Mouse (Mus musculus) c-Kit-positive CD71-positive TER-119-negative erythroid progenitor cells, embryonic 14.5 days (primary cell): ENCODE results near the gene Tenm2.

Source experiments
- DNase-seq: peaks from one replicate; pipeline ENCODE4 v3.0.0-alpha.2; 2013; ENCODE audit warnings: low read depth

Gene Tenm2

DNA sequence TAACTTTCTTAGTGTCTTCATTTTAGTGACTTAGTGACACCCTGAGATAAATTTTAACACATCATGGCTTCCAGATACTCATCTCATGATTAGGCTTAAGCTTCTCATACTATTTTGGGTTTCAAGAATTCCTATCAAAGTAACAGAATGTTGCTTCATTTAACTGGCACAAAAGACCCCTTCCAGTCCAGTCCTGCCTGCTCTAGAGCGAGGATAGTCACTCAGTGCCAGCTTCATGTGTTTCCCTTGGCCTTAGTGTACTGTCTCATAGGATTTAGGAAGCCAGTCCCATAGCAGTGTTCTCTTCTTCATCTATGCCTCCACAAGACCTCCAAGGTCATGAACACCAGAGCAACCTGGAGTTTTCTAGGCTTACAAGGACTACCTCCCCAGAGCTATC, 1183.7 kb downstream of the Tenm2 start:
- no peak for DNase-seq

DNA sequence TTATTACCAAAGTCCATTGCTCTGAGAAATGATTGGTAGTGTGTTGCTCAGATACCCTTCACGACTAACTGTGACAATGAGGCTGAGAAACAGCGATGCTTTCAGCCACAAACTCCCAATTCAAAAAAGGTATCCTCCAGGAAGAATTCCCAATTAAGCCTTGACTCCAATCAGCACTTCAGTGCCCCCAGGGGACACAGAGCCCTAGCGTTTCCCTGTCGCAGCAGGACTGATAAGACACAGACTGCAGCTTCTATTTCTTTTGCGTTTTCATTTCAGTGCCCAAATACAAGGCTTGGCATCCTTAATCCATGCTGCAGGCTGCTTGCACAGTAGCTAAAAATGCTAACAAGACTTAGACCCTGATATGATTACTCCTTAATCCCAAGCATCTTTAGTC, 1186.2 kb downstream of the Tenm2 start:
- DNase-seq = no peak

DNA sequence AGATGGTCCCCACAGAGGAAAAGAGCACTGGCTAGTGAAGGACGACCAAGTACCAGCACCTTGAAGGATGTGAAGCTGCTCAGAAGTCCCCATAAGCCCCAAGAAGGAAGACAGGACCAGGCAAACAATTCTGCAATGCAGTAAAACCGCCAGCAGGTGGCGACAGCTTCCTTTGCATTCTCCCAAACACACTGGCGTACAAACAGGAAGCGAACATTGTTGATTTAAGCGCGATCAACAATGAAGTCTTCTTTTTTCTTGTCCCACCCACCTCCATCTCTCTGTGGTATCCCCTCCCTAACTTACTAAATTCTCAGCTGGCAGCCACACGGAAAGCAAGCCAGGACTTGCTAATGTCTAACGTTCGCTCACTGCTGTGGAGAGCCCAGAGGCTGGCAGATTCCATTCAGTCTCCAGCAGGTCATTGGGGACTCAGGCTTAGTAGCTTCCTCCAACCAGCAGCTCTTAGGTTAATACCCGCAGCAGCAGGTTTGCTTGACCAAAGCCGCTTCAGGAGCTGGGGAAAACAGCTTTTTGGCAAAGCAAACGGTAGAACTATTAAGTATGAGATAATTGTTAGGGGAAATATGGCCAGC, 1190.0 kb downstream of the Tenm2 start:
- peak; percentile 33 for DNase-seq

DNA sequence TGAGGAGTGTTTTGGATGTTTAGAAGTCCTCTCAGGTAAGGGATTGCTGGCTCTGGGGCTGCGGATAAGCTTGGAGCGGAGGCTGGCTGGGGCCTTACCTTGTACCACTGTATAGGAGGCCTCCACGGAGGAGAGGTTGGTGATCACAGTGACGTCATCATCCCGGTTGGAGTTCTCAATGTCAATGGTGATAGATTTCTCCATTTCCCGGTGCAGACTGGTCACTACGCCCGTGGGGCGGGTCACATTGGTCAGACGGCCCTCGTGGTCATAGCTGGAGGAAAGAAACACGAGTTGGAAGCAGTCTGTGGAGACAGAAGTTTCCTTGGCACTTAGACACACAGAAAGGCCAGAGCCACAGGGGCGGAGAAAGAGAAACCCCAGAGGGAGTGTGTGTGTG, 1194.4 kb downstream of the Tenm2 start:
- no peak for DNase-seq

DNA sequence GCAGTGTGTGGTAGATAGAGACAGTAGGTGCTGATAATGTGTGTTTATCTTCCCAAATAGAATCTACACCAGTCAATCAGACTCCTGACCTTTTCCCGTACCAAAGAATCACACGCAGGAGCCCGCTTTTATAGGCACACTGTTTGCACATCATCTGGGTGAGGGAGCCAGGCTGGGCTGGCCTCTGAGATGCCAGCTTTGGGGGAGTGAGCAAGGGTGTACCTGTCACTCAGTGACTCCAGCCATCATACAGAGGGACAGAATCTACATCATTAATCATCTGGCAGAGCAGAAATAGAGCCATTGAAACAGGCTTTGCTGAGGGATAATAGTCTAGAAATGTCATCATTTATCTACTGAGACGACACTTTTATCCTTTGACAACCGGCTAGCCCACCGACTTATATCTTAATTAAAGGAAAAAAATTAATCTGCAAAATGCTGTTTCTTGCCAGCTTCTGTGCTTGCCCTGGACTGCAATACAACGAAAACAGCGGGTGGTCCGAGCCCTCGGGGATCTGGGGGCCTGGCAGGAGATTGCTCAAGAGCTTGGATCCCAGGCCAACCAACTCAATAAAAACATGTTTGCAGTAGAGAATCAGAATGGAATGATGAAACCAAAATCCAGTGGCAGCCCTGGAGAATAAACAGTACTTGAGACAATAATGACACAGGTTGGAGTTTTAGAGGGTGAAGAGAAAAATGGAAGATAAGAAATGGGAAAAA, 1195.1 kb downstream of the Tenm2 start:
- DNase-seq = no peak

DNA sequence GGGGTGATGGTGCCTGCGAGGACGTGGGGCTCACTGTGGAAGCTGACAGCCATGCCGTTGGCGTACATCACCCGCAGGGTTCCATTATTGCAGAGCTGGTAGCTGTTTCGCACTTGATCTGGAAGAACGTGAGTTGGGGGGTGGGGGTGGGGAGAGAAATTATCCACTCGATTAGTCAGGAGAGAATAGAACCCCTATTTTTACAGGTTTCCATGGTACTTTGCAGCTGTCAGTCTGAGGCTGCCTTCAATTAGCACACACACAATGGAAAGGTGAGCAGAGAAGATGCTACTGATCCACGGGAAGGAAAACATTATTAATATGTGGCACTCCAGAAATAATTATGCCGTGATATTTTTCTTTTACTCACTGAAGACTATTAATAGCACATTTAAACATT, 1195.9 kb downstream of the Tenm2 start:
- no peak for DNase-seq

DNA sequence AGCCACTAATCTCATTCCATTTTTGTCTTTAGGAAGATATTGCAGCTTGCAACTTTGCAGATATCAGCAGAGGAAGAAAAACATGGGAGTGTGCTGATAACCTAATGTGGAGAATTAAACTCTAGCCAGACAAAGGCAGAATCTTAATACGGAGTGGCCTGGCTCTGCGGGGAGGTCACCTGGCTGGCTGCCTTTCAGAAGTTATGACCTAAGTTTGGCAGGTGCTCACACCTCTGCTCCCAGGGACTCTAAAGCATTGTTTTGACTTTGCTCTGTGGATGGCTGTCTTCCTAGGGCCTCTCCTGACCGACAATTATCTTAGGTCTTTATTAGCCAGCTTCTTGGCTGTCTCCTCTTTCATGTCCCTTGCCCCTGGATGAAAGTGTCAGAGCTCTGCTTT, 1197.4 kb downstream of the Tenm2 start:
- no peak for DNase-seq

DNA sequence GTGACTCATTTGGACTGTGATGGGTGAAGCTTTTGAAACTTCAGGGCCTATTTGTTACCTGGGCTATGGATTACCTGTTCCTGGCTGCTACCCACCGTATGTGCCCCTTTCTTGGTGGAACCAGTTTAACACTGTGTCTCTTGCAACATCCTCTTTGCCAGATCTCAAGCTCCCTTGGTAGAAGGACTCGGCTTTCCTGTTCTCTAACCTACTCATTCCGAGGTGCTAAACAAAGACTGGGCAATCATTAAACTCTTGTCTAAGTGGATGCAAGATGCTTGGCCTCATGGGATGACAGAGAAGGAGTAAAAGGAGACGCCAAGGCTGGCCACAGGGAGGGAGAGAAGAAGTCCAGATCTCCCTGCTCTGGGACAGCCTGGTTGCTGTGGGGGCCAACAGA, 1198.5 kb downstream of the Tenm2 start:
- no peak for DNase-seq

DNA sequence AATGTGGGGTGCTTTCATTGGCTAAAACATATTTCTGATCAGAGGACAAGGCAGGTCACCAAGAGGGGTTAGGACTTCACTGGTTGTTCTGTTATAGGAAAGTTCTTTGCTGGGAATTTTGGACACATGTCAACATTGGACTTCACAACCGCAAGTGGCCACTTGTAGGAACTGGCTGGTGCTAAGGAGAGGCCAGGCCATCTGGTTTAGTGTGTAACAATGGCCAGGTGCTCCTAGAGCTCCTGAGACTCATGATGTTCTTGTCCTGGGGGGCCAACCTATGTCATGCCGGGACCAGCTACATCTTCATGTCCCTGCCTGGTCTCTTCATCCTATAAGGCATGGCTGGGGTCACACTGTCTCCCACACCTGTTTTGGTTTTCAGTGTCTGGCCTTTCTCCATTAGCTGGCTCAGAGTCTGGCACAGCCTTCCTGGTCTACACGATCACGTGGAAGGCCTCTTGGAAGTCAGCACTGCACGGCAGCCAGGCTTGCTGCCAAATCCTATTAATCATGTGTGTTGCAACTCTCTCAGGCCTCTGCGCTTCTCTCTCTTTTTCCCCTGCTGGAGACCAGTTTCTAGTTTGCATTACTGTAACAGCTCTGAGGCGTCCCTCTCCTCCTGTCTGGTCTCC, 1199.6 kb downstream of the Tenm2 start:
- DNase-seq = no peak

DNA sequence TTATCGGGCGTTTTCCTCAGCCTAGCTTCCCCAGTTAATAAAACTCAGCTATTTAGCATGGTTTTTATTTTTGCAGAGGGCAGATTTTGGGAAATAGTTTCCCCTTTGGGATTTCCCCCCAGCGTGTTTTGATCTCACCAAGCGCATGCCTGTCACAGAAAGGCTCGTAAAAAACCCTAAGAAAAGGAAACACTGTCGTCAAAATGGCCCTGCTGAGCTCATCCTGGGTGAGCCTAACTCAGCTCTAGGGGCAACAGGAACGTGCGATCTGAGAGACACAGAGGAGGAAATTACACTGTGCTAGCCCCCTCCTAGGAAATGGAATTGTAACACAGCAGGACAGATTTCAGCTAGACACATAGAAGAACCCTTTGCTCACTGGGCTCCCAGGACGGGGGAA, 1204.0 kb downstream of the Tenm2 start:
- no peak for DNase-seq

DNA sequence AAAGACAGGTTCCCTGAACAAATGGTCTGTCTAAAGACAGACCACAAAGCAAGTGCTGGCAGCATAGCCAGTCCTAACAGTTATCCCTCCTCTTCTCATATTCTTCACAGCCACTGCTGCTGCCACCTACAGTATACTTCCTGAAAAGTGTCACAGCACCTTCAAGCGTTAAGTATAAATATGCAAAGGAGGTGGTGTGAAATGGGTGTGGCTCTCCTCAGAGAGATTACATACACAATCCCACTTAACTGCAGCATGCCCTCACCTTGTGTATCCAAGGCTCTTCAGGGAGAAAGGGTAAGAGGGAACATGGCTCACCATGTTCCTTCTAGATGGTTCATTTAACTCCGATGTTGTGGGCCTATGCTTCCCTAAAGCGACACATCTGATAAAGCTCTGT, 1215.8 kb downstream of the Tenm2 start:
- no peak for DNase-seq

DNA sequence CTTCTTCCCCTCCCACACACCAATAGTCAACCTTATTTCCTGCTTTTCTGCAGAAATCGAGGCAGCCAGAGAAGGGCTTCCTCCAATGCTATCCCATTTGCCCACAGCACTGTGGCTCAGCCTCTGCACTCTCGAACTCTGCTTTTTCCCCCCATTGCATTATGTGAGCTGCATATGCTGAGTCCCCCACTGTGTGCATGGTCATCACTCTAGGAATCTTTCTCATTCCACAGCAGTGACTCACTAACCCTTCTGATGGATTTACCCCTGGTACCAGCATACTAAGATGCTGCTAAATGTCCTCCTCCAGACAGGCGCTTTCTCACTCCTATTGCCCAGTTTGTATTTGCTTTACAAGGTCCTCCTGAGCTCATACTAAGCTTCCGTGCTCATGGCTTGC, 1222.6 kb downstream of the Tenm2 start:
- no peak for DNase-seq

DNA sequence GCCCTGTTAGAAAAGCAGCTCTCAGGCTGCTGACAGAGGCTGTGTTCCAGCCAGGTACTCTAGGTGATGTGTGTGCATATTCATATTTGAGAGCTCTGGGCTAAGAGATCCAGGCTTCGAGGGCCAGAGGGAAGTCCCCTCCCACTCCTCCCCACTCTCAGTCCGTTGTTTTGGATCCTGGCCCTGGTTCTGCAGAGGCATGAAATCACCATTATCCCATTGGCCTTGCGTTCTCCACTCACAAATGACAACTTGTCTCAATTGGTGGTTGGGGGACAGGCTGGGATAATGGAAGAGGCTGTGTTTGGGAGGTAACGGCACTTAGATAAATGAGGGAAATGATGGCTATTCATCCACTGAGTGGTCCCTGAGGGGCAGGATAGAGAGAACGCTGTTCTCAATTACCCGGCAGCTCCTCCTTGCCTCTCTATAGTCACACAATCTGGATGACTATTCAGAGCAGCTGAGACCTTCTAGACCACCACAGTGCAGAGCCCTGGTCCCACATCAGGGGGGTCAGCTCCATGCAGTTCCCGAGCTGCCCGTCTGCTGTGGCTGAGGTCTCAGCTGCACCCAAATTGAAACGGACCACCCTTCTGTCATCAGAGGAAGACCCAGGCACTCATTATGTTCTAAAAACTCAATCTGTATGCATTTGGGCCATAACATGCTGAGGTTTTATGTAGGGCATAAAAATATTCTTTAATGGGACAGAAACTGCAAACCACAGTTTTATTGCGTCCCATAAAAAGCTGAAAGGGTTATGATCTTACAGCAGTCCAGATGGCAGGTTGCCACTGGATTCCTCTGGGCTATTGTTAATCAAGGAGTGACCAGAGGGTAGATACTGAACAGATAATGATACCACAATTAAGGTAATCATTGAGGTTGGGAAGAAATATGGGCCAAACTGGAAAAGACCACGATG, 1226.2 kb downstream of the Tenm2 start:
- no peak for DNase-seq

DNA sequence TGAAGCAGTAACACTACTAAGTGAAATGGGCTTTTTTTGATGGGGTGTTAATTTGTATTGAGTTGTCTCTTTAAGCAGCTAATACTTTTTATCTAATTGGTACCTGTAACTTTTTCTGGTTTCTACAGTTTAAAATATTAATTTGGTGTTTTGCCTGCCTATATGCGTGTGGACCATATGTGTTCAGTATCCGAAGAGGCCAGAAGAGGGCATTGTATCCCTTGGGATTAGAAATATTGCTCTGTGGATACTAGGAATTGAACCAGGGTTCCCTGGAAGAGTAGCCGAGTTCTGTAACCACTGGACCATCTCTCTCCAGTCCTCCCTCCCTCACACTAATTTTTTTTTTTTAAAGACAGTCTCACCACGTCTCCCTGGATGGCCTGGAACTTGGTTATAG, 1232.9 kb downstream of the Tenm2 start:
- DNase-seq = no peak

DNA sequence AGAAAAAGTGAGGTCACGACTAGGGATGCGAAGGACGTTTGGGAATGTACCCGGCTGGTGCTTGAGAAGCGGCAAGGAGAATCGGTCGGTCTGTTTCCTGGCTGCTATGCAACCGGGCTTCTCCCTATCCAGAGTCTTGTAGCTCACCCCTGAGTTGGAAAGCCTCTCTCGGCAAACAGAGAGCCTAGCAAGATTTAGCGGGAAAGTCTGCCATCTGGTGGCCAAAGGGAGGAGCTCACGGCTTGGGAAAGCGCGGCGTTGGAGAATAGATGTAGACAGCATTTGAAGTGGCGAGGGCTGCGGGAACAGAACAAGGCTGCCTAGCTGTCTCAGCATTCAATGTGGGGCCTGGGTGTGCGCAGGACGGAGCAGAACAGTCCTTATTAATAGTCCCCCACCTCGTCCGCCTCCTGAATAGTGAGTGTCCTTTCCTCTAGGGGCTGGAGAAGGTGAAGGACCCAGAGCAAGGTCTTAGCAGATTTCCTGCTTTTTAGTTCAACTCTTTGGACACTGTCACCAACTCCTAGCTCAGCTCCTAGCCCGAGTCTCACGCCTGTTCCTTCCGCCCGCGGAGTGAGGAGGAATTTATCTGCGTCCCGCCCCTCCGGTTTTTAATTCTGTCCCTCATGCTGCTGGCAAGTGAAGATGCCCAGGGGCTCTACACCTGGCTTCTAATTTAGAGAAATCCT, 1234.3 kb downstream of the Tenm2 start:
- DNase-seq = peak; percentile 81

DNA sequence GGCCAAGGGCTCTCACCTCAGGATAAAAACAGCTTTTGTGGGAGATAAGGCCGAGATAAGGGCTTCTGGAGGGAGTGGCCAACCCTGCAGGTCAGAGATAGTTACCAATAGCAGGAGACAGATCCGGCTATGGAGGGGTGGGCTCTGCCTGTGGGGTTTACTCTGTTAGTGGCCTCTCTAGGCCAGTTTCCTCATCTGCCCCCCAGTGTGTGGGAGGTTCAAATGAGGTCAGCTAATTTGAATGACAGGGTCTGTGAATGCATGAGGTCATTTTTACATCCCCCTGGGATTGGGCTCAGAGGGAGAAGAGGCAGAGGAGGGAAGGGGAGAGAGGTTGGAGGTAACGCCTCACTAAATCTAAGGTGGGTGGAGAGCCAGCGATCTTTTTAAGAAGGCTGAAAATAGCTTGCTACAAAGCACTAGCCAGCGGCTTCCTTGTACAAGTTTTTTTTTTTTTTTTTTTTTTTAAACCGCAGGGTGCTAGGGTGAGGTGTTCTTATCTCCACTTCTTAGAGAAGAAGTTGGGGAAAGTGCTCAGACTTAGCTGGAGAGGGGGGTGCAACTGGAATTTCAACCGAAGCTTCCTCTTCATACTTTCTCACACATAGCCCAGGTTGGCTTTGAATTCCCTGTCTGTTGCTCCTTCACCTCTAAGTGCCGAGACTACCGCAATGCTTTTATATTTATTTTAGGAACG, 1235.0 kb downstream of the Tenm2 start:
- DNase-seq = peak; percentile 13

DNA sequence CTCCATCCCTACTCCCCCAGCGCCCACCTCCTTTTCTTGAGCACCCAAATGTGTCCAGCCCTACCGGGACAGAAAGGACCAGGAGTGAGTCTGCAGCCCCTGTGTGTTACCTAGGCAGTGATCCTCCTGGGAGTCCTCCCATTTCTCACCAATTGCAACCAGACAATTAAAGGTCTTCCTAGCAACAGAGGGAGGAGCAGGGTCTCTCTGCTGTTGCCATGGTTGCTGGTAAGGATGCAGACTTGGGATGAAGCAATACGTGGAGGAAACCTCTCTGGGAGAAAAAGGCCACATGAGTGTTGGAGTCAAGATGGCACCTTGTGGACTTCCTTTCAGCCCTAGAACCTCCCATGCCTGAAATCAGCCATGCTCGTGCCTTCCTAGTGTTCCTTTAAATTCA, 1235.7 kb downstream of the Tenm2 start:
- no peak for DNase-seq

DNA sequence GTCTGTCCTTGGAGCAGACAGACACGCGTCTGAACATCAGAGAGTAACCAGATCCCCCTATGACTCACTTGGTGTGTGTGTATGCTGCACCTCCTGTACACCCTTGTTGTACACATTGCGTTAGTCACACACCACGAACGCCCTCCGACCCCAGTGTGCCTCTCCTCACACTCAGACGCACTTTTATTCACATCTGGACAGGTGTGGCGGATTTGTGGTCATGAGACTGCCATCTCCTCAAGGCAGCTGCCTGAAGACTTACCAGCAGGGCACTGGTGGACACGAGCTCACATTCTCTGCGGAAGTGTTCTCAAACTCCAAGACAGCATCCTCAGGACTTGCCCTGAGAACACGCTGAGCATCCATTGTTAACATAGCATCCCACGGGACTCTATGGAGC, 1237.7 kb downstream of the Tenm2 start:
- DNase-seq = no peak

DNA sequence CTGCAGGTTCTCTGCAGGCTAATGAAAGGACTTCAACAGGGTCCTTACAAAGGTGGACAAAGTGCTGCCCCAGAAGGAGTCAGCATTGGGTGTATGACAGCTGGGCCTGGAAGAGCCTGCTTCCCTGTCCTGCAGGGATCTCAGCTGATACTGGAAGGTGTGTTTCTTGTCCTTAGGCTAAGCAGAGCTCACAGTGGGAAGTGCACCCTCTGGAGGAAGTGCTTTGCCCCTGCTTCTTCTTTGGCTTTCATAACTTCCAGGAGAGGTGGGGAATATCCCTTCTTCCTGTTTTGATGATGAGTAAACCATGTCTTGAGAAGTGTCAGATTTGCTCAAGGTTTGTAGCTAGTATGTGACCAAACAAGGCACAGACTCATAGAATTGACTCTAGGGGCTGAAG, 1240.5 kb downstream of the Tenm2 start:
- DNase-seq = no peak

DNA sequence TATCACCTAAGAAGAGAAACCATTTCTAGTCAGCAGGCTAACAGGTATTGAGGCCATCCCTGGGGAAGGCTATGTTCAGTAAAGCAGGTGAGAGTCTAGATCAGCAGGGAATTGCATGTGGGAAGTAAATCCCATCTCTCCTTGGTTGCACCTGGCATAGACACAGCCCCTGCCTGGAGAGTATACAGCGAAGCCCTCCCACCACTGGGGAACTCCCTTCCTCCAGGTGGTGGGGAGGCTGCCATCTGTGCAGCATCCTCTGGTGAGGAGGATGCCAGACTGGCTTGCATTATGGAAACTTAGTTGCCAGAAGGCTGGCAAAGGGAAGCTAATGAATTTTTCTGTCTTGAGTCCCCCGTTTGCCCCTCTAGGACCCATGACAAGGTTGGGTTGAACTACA, 1243.9 kb downstream of the Tenm2 start:
- no peak for DNase-seq

DNA sequence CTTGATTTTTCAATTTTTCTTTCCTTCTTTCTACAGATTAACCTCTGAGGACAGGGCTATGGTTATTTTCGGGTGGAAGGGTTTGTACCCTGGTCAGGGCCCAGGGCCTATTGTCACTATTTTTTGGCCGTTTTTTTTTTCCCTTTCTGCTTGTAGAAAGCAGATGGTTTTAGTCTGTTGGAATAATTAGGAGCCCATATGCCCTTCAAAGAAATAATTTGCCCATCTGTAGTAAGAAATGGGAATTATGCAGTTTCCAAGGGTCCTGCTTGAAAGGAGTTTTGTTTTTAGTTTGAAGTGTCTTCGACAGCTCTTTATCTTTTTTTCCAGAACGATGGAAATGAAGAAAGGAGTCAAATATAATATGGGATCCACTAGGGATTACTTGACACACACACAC, 1245.8 kb downstream of the Tenm2 start:
- no peak for DNase-seq
